Comparison of ENCODE assay signal across 8 mouse cellular contexts in genomic region chr4:21847481-21848286, GRCm38 (mm10). TPM values are rescaled to one million over a fixed set of nuclear protein-coding genes. Genes with fewer than 3 reads are reported as not detected.
A peak's percentile ranks its signal among the peaks of the same experiment; 100 is the strongest.
DNase-seq lines count a peak whose midpoint lies in the region; ATAC-seq and TF ChIP-seq lines count a peak whose summit lies in the region.

TSS of gene Pnisr (plus strand) at chr4:21847583.

- peak; percentile 99 for DNase-seq in brain, embryonic 14.5 days (ENCODE audit: low read depth)
- peak; percentile 95 for DNase-seq in liver, adult 2 months (ENCODE audit: extremely low read depth, low read depth, low spot score)
- DNase-seq in splenic B cell, adult 2 months (ENCODE audit: low read depth, low spot score) = peak; percentile 98

- peaks cover 49% of the 10 kb centered on the region for H3K79me2 ChIP-seq in C2C12 (ENCODE audit: control insufficient read depth, insufficient read depth)
- H3K79me2 ChIP-seq in liver, adult 2 months (ENCODE audit: control insufficient read depth, insufficient read depth, low read length) = peaks cover 15% of the 10 kb centered on the region; the same call in 1 of the 2 replicates
- peaks cover 45% of the 10 kb centered on the region for H3K79me2 ChIP-seq in myocyte (ENCODE audit: control insufficient read depth, insufficient read depth)

- ATAC-seq in heart, embryonic 11.5 days (replicated peaks; ENCODE audit: insufficient number of reproducible peaks, low FRiP score, low TSS enrichment) = peak; percentile 98
- ATAC-seq in kidney, embryonic 16.5 days (ENCODE audit: low FRiP score, low TSS enrichment) = peak; percentile 98

- H3K36me3 ChIP-seq in C2C12 (ENCODE audit: control insufficient read depth, insufficient read depth) (peaks cover 3% of the 10 kb centered on the region), myocyte (ENCODE audit: control insufficient read depth, insufficient read depth) (no peaks in the 10 kb centered on the region)
- H3K36me3 ChIP-seq in erythroblast, embryonic 14.5 days (ENCODE audit: control insufficient read depth) = peaks cover 21% of the 10 kb centered on the region
- no peaks in the 10 kb centered on the region for H3K36me3 ChIP-seq in heart, embryonic 11.5 days (ENCODE audit: control insufficient read depth, insufficient read depth, low read length)
- H3K36me3 ChIP-seq in kidney, embryonic 16.5 days (ENCODE audit: insufficient read depth, low read length) = no peaks in the 10 kb centered on the region
- no peaks in the 10 kb centered on the region for H3K36me3 ChIP-seq in liver, adult 2 months (ENCODE audit: control insufficient read depth, insufficient read depth, low read length)
- no peaks in the 10 kb centered on the region for H3K36me3 ChIP-seq in splenic B cell, adult 2 months (ENCODE audit: control insufficient read depth, insufficient read depth, low read length, poor library complexity, severe bottlenecking)

- H3K27me3 ChIP-seq in C2C12 (ENCODE audit: control insufficient read depth, insufficient read depth, insufficient read length) (no peaks in the 10 kb centered on the region), myocyte (ENCODE audit: control insufficient read depth, insufficient read depth, insufficient read length) (no peaks in the 10 kb centered on the region)
- no peaks in the 10 kb centered on the region for H3K27me3 ChIP-seq in erythroblast, embryonic 14.5 days (ENCODE audit: control insufficient read depth)
- no peaks in the 10 kb centered on the region for H3K27me3 ChIP-seq in heart, embryonic 11.5 days (ENCODE audit: control insufficient read depth, insufficient read depth, low read length)
- no peaks in the 10 kb centered on the region for H3K27me3 ChIP-seq in kidney, embryonic 16.5 days (ENCODE audit: insufficient read depth, low read length)
- no peaks in the 10 kb centered on the region for H3K27me3 ChIP-seq in liver, adult 2 months (ENCODE audit: control insufficient read depth, insufficient read depth, low read length)
- H3K27me3 ChIP-seq in splenic B cell, adult 2 months (ENCODE audit: control insufficient read depth, insufficient read depth, low read length, poor library complexity, severe bottlenecking) = no peaks in the 10 kb centered on the region

- peak; percentile 53 for TF ChIP-seq CTCF in C2C12 (IDR thresholded peaks at IDR 0.05; ENCODE audit: control insufficient read depth, insufficient read depth, insufficient read length)
- TF ChIP-seq CTCF in brain, embryonic 14.5 days (IDR thresholded peaks at IDR 0.05; ENCODE audit: borderline replicate concordance, extremely low read depth, insufficient read depth, insufficient read length) = peak; percentile 88
- TF ChIP-seq CTCF in liver, adult 2 months (IDR thresholded peaks at IDR 0.05; ENCODE audit: low read depth, low read length) = peak; percentile 80

- H3K27ac ChIP-seq in heart, embryonic 11.5 days (ENCODE audit: low read depth, low read length) = peak within 1 kb of the TSS; percentile 97
- H3K27ac ChIP-seq in kidney, embryonic 16.5 days (ENCODE audit: low read length) = peak within 1 kb of the TSS; percentile 97
- H3K27ac ChIP-seq in liver, adult 2 months (replicated peaks; ENCODE audit: insufficient read depth, low read depth, low read length) = peak within 1 kb of the TSS; percentile 85

- TF ChIP-seq POLR2A in brain, embryonic 14.5 days (IDR thresholded peaks at IDR 0.05; ENCODE audit: borderline replicate concordance, extremely low read depth, insufficient read depth, insufficient read length, poor library complexity, severe bottlenecking) = 0 out of 2 replicates have a peak, but pooled peaks have one; percentile 27
- 0 out of 2 replicates have a peak, but pooled peaks have one; percentile 3 for TF ChIP-seq POLR2A in liver, adult 2 months (IDR thresholded peaks at IDR 0.05; ENCODE audit: extremely low read depth, insufficient read depth, low read length)
- TF ChIP-seq POLR2A in myocyte (IDR thresholded peaks at IDR 0.05; ENCODE audit: insufficient read length, low read depth) = peak; percentile 29

- H3K4me1 ChIP-seq in erythroblast, embryonic 14.5 days (ENCODE audit: control insufficient read depth) = peaks cover 32% of the 10 kb centered on the region
- 0 out of 2 replicates have a peak, but pooled peaks cover 3% of the 10 kb centered on the region for H3K4me1 ChIP-seq in heart, embryonic 11.5 days (ENCODE audit: control insufficient read depth, insufficient read depth, low read length)
- H3K4me1 ChIP-seq in kidney, embryonic 16.5 days (ENCODE audit: insufficient read depth, low read length) = peaks cover 16% of the 10 kb centered on the region
- H3K4me1 ChIP-seq in liver, adult 2 months (ENCODE audit: control insufficient read depth, insufficient read depth, low read length) = no peaks in the 10 kb centered on the region; the same call in 1 of the 2 replicates

- H3K4me3 ChIP-seq in C2C12 (ENCODE audit: insufficient read depth, poor library complexity, severe bottlenecking) (peak within 1 kb of the TSS; percentile 96), myocyte (peak within 1 kb of the TSS; percentile 93)
- H3K4me3 ChIP-seq in erythroblast, embryonic 14.5 days (replicated peaks) = peak within 1 kb of the TSS; percentile 100
- H3K4me3 ChIP-seq in heart, embryonic 11.5 days (ENCODE audit: low read depth, low read length) = peak within 1 kb of the TSS; percentile 90
- peak within 1 kb of the TSS; percentile 87 for H3K4me3 ChIP-seq in kidney, embryonic 16.5 days (ENCODE audit: low read length)
- H3K4me3 ChIP-seq in liver, adult 2 months (ENCODE audit: insufficient read depth, low read depth, low read length) = peak within 1 kb of the TSS; percentile 82

- H3K9ac ChIP-seq in heart, embryonic 11.5 days (ENCODE audit: low read depth, low read length) = peak within 1 kb of the TSS; percentile 99
- peak within 1 kb of the TSS; percentile 95 for H3K9ac ChIP-seq in kidney, embryonic 16.5 days (replicated peaks; ENCODE audit: low read length)
- peak within 1 kb of the TSS; percentile 83 for H3K9ac ChIP-seq in liver, adult 2 months (ENCODE audit: low read depth, low read length)

- peak within 1 kb of the TSS; percentile 68 for H3K4me2 ChIP-seq in heart, embryonic 11.5 days
- H3K4me2 ChIP-seq in kidney, embryonic 16.5 days (replicated peaks; ENCODE audit: low read depth, low read length) = peak within 1 kb of the TSS; percentile 52
- peak within 1 kb of the TSS; percentile 86 for H3K4me2 ChIP-seq in myocyte (ENCODE audit: low read depth)

- WGBS in heart, embryonic 11.5 days (ENCODE audit: insufficient replicate concordance) = under 1% methylated on average over 50 of the region's 50 CpGs
- under 1% methylated on average over 50 of the region's 50 CpGs for WGBS in kidney, embryonic 16.5 days
- under 1% methylated on average over 50 of the region's 50 CpGs for WGBS in liver, adult 2 months

- peaks cover 45% of the 10 kb centered on the region for H3K79me3 ChIP-seq in C2C12 (ENCODE audit: low read depth)

- H3ac ChIP-seq in C2C12 (ENCODE audit: control insufficient read depth, insufficient read length, low read depth) (peak within 1 kb of the TSS; percentile 87), myocyte (ENCODE audit: control insufficient read depth, insufficient read length) (peak within 1 kb of the TSS; percentile 35)

- H3K9me3 ChIP-seq in erythroblast, embryonic 14.5 days (ENCODE audit: control insufficient read depth, low read length) = no peaks in the 10 kb centered on the region
- no peaks in the 10 kb centered on the region for H3K9me3 ChIP-seq in heart, embryonic 11.5 days (replicated peaks; ENCODE audit: control insufficient read depth, low read length)
- H3K9me3 ChIP-seq in kidney, embryonic 16.5 days (ENCODE audit: low read length) = no peaks in the 10 kb centered on the region

TF ChIP-seq in C2C12, 6 proteins besides CTCF, POLR2A, EP300 and RAD21:
- TF ChIP-seq CEBPB (IDR thresholded peaks at IDR 0.05; ENCODE audit: low read depth) (no peak), MAX (IDR thresholded peaks at IDR 0.05) (peak; percentile 61), USF1 (IDR thresholded peaks at IDR 0.05; ENCODE audit: low read depth) (peak; percentile 81)

TF ChIP-seq in myocyte, 11 proteins besides CTCF, POLR2A, EP300 and RAD21:
- TF ChIP-seq CEBPB (IDR thresholded peaks at IDR 0.05; ENCODE audit: insufficient read depth, poor library complexity, severe bottlenecking) (no peak), E2F4 (IDR thresholded peaks at IDR 0.05; ENCODE audit: insufficient read depth) (no peak), POLR2AphosphoS2 (IDR thresholded peaks at IDR 0.05; ENCODE audit: insufficient read length, low read depth) (no peak), TCF12 (IDR thresholded peaks at IDR 0.05; ENCODE audit: insufficient read depth, poor library complexity, severe bottlenecking) (no peak), MYOG (IDR thresholded peaks at IDR 0.05; ENCODE audit: control insufficient read depth in 1 of 3, insufficient read depth in 1 of 3, insufficient read length in 2 of 3, low read depth in 2 of 3) (no peak), MYOD1 (IDR thresholded peaks at IDR 0.05; ENCODE audit: control insufficient read depth in 1 of 3, insufficient read length in 2 of 3, low read depth in 2 of 3) (no peak), SRF (IDR thresholded peaks at IDR 0.05; ENCODE audit: control insufficient read depth, insufficient read length, low read depth) (peak; percentile 43), REST (IDR thresholded peaks at IDR 0.05; ENCODE audit: insufficient read depth, insufficient read length) (no peak), TCF3 (IDR thresholded peaks at IDR 0.05; ENCODE audit: insufficient read length, low read depth) (no peak), MAX (IDR thresholded peaks at IDR 0.05; ENCODE audit: low read depth) (peak; percentile 20), USF1 (IDR thresholded peaks at IDR 0.05; ENCODE audit: low read depth) (peak; percentile 85)
TF ChIP-seq in myocyte: peak in this region for 3.

RNA-seq across cellular contexts. Expression of gene Pnisr, which starts in this region (rescaled TPM):
- polyA plus RNA-seq in C2C12 (2012; fragmentation: generic; extraction: Trizol) (9.3 TPM), myocyte (2012; fragmentation: generic; extraction: Trizol) (9.8 TPM)
- 234 and 276 TPM in 2 replicates for polyA plus RNA-seq in brain, embryonic 14.5 days (2012; rRNA removed)
- 3.9 and 4.5 TPM in 2 replicates for polyA plus RNA-seq in erythroblast, embryonic 14.5 days (2012)
- 90.5 and 106 TPM in 2 replicates for polyA plus RNA-seq in heart, embryonic 11.5 days (2014; fragmentation: Nextera tagmentation; extraction: Ambion mirVana)
- polyA plus RNA-seq in kidney, embryonic 16.5 days (2015; fragmentation: Nextera tagmentation; extraction: Ambion mirVana) = 129 and 154 TPM in 2 replicates
- 63.4 and 74.4 TPM in 2 replicates for total RNA-seq in liver, adult 2 months (2014; rRNA removed)
- 13.9 and 23.4 TPM in 2 replicates for polyA plus RNA-seq in liver, adult 2 months (2012; rRNA removed)

Comparison
In these comparisons a context has a peak if more than half of its experiments do, and no peak if none do; other contexts are left out.
1. Peak in every context shown above with its lines: DNase-seq, ATAC-seq, H3K4me3 ChIP-seq and H3K27ac ChIP-seq.